Mouse (Mus musculus) gastrocnemius, postnatal 10 days (tissue): ENCODE measurements around the gene Cenpi. TPM values are rescaled to one million over a fixed set of nuclear protein-coding genes. Genes with fewer than 3 reads are reported as not detected.

Experiments used
- DNase-seq: peaks from one replicate; pipeline ENCODE4 v3.0.0; 2021; ENCODE audit warnings: mixed read lengths
- total RNA-seq, 2 experiments: library from RNA; stranded (reverse); gene quantifications; 2 replicates each; pipeline ENCODE4 v1.2.3; 2021

Gene Cenpi
- total RNA-seq, 2 experiments from 2014 or later, result 2.3 to 3.2 TPM

- no peak for DNase-seq
These were observed 54.3 kb downstream of the Cenpi start for GRCm38 (mm10) chrX:134362156-134362555.

- no peak for DNase-seq
These were observed 57.5 kb downstream of the Cenpi start for GRCm38 (mm10) chrX:134365421-134365820.

- no peak for DNase-seq
These were observed 58.7 kb downstream of the Cenpi start for GRCm38 (mm10) chrX:134366547-134366946.

DNA sequence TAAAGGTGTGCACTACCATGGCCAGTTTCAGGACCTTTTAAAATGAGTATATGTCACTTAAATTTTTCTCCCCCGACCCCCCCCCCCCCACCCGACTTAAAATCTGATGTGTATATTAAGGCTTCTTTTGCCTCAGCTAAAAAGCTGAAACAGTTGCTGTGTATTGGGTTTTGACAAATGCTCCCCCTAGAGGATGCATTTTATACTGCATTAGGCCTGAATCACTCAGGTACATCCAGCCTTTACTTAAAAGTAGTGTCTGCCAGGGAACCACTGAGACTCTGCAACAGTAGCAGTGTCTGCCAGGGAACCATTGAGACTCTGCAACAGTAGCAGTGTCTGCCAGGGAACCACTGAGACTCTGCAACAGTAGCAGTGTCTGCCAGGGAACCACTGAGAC is 63.4 kb downstream of the Cenpi start:
- DNase-seq, result no peak

DNA sequence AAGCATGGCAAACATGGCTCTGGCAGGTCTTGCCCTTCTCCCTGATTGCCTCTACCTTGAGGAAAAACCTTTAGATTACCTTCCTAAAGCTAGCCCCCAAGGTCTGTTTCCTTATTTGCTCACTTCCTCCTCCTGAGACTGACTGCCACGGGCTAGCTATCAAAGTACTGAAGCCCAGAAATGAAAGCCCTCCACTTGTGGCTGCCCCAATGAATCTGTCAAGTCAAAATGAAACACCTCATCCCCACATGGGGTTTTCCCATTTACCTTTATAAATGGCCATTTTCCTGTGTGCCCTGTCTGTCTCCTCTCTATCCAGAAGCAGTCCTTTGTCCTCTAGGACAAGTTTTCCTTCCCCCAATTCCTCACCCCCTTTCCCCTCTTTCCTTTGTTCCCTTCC is 66.3 kb downstream of the Cenpi start:
- no peak for DNase-seq

- DNase-seq, result no peak
These were observed 77.0 kb downstream of the Cenpi start for GRCm38 (mm10) chrX:134384896-134385295.

DNA sequence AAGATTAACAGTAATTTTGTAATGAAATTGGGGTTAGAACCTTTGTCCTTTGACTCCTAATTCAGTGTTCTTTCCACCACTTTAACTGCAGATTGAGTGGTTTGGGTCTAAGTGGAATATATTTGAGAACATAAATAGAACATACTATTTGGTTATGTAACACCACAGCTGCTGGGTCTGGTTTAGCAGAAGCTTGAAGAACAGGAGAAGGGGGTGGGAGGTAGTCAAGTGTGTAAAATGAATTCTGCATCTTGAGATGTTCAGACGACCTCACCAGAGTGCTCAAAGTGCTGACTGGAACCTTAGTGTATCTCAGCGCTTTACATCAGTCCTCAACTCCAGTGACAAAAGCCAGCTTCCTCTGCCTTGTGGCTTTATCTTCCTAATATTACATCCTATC is 91.1 kb downstream of the Cenpi start:
- DNase-seq, result no peak

DNA sequence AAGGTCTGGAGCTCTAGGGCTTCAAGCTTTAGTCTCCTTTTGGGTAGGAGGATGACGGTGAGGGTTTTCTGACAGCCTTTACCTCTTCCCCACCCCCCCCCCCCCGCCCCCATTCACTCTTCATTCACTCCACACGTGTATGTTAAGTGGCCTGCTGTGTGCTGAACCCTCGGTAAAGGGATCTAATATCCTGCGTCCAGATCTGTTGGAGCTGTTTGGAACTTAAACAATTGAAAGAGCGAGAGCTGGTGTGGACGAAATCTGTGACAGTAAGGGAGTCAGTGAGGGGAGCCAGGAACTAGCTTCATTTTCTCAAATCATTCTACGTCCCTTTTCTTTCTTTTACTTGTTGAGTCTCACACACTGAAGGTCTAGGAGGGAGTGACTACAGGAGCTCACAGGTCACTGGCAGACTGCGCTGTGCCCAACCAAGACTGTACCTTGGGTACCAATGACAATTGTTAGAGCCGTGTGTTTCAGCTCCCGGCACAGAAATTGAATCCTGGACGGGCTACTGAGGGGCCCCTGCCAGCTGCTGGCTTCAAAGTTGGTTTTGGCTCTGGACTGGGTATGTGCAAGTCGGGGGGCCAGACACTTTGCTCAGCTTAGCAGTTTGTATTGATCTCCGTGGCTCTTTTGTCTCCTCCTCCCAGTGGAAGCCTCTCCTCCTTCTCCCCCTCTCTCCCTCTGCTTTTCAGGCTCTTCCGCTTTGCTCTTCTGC is 96.1 kb downstream of the Cenpi start, which contains the start of gene Drp2:
TSS of gene Drp2 (plus strand) at position 689 of the 721 bp plus-strand sequence.
- DNase-seq, result peak; percentile 13

DNA sequence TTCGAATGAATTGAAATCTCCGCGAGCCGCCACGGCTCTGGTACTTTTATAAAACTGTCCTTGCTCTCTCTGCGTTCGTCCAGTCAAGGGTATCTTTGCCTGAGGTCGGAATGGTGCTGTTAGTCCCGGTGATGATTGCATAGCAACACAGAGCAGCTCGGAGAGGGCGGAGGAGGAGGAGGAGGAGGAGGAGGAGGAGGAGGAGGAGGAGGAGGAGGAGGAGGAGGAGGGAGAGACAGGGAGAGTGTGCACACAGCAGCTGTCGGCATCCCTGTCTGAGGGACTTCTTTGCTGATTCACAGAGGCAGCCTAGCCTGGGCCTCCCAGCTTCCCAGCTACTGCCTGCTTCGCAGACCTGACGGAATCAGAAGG is 96.7 kb downstream of the Cenpi start:
- DNase-seq, result peak; percentile 5

DNA sequence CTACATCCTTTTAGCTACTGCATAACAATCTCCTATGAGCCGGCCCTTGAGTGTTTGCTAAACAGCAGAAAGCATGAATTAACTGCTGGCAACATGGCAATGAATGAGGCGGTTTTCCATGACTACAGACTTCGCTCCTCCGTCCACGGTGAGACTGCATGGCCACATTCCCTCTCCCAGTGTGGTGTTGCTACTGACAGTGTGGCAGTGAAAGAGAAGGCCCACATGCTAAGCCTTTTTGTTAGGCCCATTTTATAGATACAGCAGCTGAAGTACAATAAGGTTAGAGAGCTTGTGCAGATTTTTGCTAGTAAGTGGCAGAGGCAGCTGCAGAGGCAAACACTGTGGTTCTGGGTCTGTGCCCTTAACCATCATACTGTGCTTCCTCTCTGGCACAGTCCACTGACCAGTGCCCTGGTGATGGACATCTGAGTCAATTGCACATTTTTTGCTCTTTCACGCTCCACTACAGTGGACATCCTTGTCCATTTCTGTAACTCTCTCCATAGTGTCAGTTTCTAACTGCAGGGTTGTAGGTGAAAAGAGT is 101.5 kb downstream of the Cenpi start:
- DNase-seq, result no peak

DNA sequence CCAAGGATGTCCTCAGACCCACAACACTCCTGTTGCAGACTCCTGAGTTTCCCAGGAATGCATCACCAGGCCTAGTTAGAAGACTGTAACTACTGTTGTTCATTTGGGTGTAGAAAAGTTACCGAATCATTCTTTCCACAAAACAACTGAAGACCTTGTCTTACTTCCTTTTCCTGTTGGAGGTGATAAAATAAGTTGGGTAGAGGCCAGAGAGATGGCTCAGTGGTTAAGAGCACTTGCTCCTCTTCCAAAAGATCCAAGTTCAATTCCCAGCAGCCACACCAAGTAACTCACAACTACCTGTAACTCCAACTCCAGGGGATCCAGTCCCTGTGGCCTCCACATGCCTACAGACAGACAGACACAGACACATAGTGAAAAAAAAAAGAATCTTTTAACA is 104.2 kb downstream of the Cenpi start:
- no peak for DNase-seq

Other genes with a start within 250 kb of the Cenpi start
- gene Cstf2, start 248.9 kb upstream of the Cenpi start, total RNA-seq, result 10 to 100 TPM; 21.0 to 22.4 TPM
- under 1 TPM; 0.38 to 0.86 TPM for gene Xkrx, start 146.0 kb upstream of the Cenpi start, total RNA-seq
- not detected for gene Arl13a, start 120.6 kb upstream of the Cenpi start, total RNA-seq
- under 1 TPM in 1 of 2 experiments, not detected in 1; 0.28 TPM for gene Nox1, start 86.1 kb upstream of the Cenpi start, total RNA-seq
- 10 to 100 TPM in 1 of 2 experiments, 1 to 10 TPM in 1; 9.2 to 10.6 TPM for gene Trmt2b, start 31.1 kb upstream of the Cenpi start, total RNA-seq
- gene Tmem35a, start 12.9 kb upstream of the Cenpi start, total RNA-seq, result 1 to 10 TPM; 1.5 to 1.7 TPM
- 10 to 100 TPM; 14.0 TPM for gene Drp2, start 96.5 kb downstream of the Cenpi start, total RNA-seq
- gene Taf7l, start 168.4 kb downstream of the Cenpi start, total RNA-seq, result not detected
- gene Timm8a1, start 233.8 kb downstream of the Cenpi start, total RNA-seq, result 10 to 100 TPM; 16.1 to 19.7 TPM